Mouse (Mus musculus) hindbrain, embryonic 11.5 days (tissue): ENCODE results near the gene Otulin. TPM values are rescaled to one million over a fixed set of nuclear protein-coding genes. Genes with fewer than 3 reads are reported as not detected.

Source experiments
- ATAC-seq: fragments of 200-750 bp; cut with Nextera tagmentation; 2 replicates; pipeline ENCODE4 v1.8.0; 2017; ENCODE audit warnings: mild to moderate bottlenecking, moderate TSS enrichment, moderate library complexity; ENCODE audit not compliant: low FRiP score
- DNase-seq: peaks from one replicate; pipeline ENCODE4 v3.0.0-alpha.2; 2015; ENCODE audit warnings: low spot score
- H3K27ac ChIP-seq: fragments of 300-500 bp; sonication (generic); 2 replicates; pipeline ENCODE4 v1.5.1; 2014; ENCODE audit warnings: mild to moderate bottlenecking, low read depth, low read length
- H3K27me3 ChIP-seq: fragments of 300-500 bp; sonication (generic); 2 replicates; pipeline ENCODE4 v1.6.1; 2014; ENCODE audit warnings: mild to moderate bottlenecking, low read length, moderate library complexity, mixed read lengths; ENCODE audit not compliant: control insufficient read depth, insufficient read depth
- H3K36me3 ChIP-seq: fragments of 300-500 bp; sonication (generic); 2 replicates; pipeline ENCODE4 v1.6.1; 2014; ENCODE audit warnings: mild to moderate bottlenecking, low read length, moderate library complexity, mixed read lengths; ENCODE audit not compliant: control insufficient read depth, insufficient read depth
- H3K4me1 ChIP-seq: fragments of 300-500 bp; sonication (generic); replicated peaks from 2 replicates; pipeline ENCODE4 v1.6.1; 2014; ENCODE audit warnings: low read length, mixed read lengths; ENCODE audit not compliant: control insufficient read depth, insufficient read depth
- H3K4me2 ChIP-seq: fragments of 300-500 bp; sonication (generic); replicated peaks from 2 replicates; pipeline ENCODE4 v1.6.1; 2014; ENCODE audit warnings: mild to moderate bottlenecking, low read depth, low read length
- H3K4me3 ChIP-seq: fragments of 300-500 bp; sonication (generic); 2 replicates; pipeline ENCODE4 v1.5.1; 2014; ENCODE audit warnings: low read depth, low read length
- H3K9ac ChIP-seq: fragments of 300-500 bp; sonication (generic); 2 replicates; pipeline ENCODE4 v1.6.1; 2014; ENCODE audit warnings: low read depth, low read length
- H3K9me3 ChIP-seq: fragments of 300-500 bp; sonication (generic); 2 replicates; pipeline ENCODE4 v1.6.1; 2016; ENCODE audit warnings: low read length; ENCODE audit not compliant: control insufficient read depth
- WGBS: fragments of 180-500 bp; shearing (Covaris S2); extraction: QIAGEN DNeasy Blood & Tissue Kit; methylation state at CpG from one replicate; pipeline ENCODE4 v1.1.7; 2014; 5-methylcytosine and 5-hydroxymethylcytosine counted together
- polyA plus RNA-seq: library from polyadenylated mRNA; unstranded; fragments of >200 nt; fragmentation: Nextera tagmentation; extraction: Ambion mirVana; gene quantifications from 2 replicates; pipeline ENCODE4 v1.2.1, GENCODE M21; 2014

Gene Otulin
- polyA plus RNA-seq, 1 experiment from 2014 or later = 31.8 TPM

GRCm38 (mm10) chr15:27661696-27662095 is 31.2 kb upstream of the Otulin start:
- H3K27ac ChIP-seq = no peak overlapping the region
- no peaks in the 10 kb centered on the region for H3K9me3 ChIP-seq
- no peak overlapping the region for H3K4me2 ChIP-seq
- DNase-seq (no peak), ATAC-seq (no peak)
- H3K9ac ChIP-seq = no peak overlapping the region
- WGBS = 91% methylated on average over 6 of the region's 6 CpGs
- no peak overlapping the region for H3K4me3 ChIP-seq
- no peaks in the 10 kb centered on the region for H3K27me3 ChIP-seq
- no peaks in the 10 kb centered on the region for H3K36me3 ChIP-seq
- H3K4me1 ChIP-seq = no peaks in the 10 kb centered on the region

GRCm38 (mm10) chr15:27659592-27660244 is 29.2 kb upstream of the Otulin start:
- 45% methylated on average over 17 of the region's 17 CpGs for WGBS
- no peaks in the 10 kb centered on the region for H3K9me3 ChIP-seq
- no peaks in the 10 kb centered on the region for H3K4me1 ChIP-seq
- DNase-seq (peak; percentile 94), ATAC-seq (0 out of 2 replicates have a peak, but pooled peaks have one; percentile 33)
- no peaks in the 10 kb centered on the region for H3K27me3 ChIP-seq
- no peak overlapping the region for H3K4me3 ChIP-seq
- no peaks in the 10 kb centered on the region for H3K36me3 ChIP-seq
- no peak overlapping the region for H3K9ac ChIP-seq
- H3K4me2 ChIP-seq = no peak overlapping the region
- H3K27ac ChIP-seq = no peak overlapping the region

- no peak overlapping the region for H3K4me3 ChIP-seq
- DNase-seq (no peak), ATAC-seq (0 out of 2 replicates have a peak, but pooled peaks have one; percentile 14)
- no peak overlapping the region for H3K27ac ChIP-seq
- no peaks in the 10 kb centered on the region for H3K9me3 ChIP-seq
- H3K9ac ChIP-seq = no peak overlapping the region
- 89% methylated on average over 5 of the region's 5 CpGs for WGBS
- no peaks in the 10 kb centered on the region for H3K27me3 ChIP-seq
- no peaks in the 10 kb centered on the region for H3K4me1 ChIP-seq
- no peaks in the 10 kb centered on the region for H3K36me3 ChIP-seq
- no peak overlapping the region for H3K4me2 ChIP-seq
Observed at GRCm38 (mm10) chr15:27659143-27659542, 28.6 kb upstream of the Otulin start.

- DNase-seq (no peak), ATAC-seq (no peak)
- Histone ChIP-seq H3K9me3 (no peaks in the 10 kb centered on the region), H3K27me3 (no peaks in the 10 kb centered on the region), H3K27ac (no peak overlapping the region), H3K4me1 (no peaks in the 10 kb centered on the region), H3K4me3 (no peak overlapping the region), H3K9ac (no peak overlapping the region), H3K36me3 (no peaks in the 10 kb centered on the region), H3K4me2 (no peak overlapping the region)
- 84% methylated on average over 4 of the region's 4 CpGs for WGBS
Observed at GRCm38 (mm10) chr15:27658356-27658755, 27.9 kb upstream of the Otulin start.

GRCm38 (mm10) chr15:27657866-27658265 is 27.4 kb upstream of the Otulin start:
- Histone ChIP-seq H3K9me3 (no peaks in the 10 kb centered on the region), H3K36me3 (no peaks in the 10 kb centered on the region), H3K27me3 (no peaks in the 10 kb centered on the region), H3K4me1 (no peaks in the 10 kb centered on the region), H3K27ac (no peak overlapping the region), H3K4me3 (no peak overlapping the region), H3K9ac (no peak overlapping the region), H3K4me2 (no peak overlapping the region)
- ATAC-seq (no peak), DNase-seq (no peak)
- WGBS = 95% methylated on average over 10 of the region's 10 CpGs

- ATAC-seq = no peak
- Histone ChIP-seq H3K9me3 (no peaks in the 10 kb centered on the region), H3K4me1 (no peaks in the 10 kb centered on the region), H3K27ac (no peak overlapping the region), H3K4me3 (no peak overlapping the region), H3K36me3 (no peaks in the 10 kb centered on the region), H3K27me3 (no peaks in the 10 kb centered on the region), H3K9ac (no peak overlapping the region), H3K4me2 (no peak overlapping the region)
- WGBS = 84% methylated on average over 9 of the region's 9 CpGs
- no peak for DNase-seq
Observed at GRCm38 (mm10) chr15:27656626-27657025, 26.1 kb upstream of the Otulin start.

- 21% methylated on average over 5 of the region's 5 CpGs for WGBS
- no peak for ATAC-seq
- Histone ChIP-seq H3K36me3 (no peaks in the 10 kb centered on the region), H3K4me3 (no peak overlapping the region), H3K27ac (no peak overlapping the region), H3K9ac (no peak overlapping the region), H3K4me1 (no peaks in the 10 kb centered on the region), H3K27me3 (no peaks in the 10 kb centered on the region), H3K4me2 (no peak overlapping the region), H3K9me3 (no peaks in the 10 kb centered on the region)
- peak; percentile 67 for DNase-seq
Observed at GRCm38 (mm10) chr15:27655015-27655414, 24.5 kb upstream of the Otulin start.

- Histone ChIP-seq H3K4me1 (no peaks in the 10 kb centered on the region), H3K4me3 (no peak overlapping the region), H3K4me2 (no peak overlapping the region), H3K9me3 (no peaks in the 10 kb centered on the region), H3K27ac (no peak overlapping the region), H3K27me3 (no peaks in the 10 kb centered on the region), H3K36me3 (no peaks in the 10 kb centered on the region), H3K9ac (no peak overlapping the region)
- peak; percentile 63 for DNase-seq
- WGBS = 48% methylated on average over 3 of the region's 3 CpGs
- ATAC-seq = no peak
Observed at GRCm38 (mm10) chr15:27647686-27648085, 17.2 kb upstream of the Otulin start.

GRCm38 (mm10) chr15:27646665-27647064 is 16.2 kb upstream of the Otulin start:
- 95% methylated on average over 8 of the region's 8 CpGs for WGBS
- Histone ChIP-seq H3K27ac (no peak overlapping the region), H3K4me1 (no peaks in the 10 kb centered on the region), H3K4me3 (no peak overlapping the region), H3K36me3 (no peaks in the 10 kb centered on the region), H3K27me3 (no peaks in the 10 kb centered on the region), H3K4me2 (no peak overlapping the region), H3K9ac (no peak overlapping the region), H3K9me3 (no peaks in the 10 kb centered on the region)
- no peak for ATAC-seq
- DNase-seq = no peak
